Mouse (Mus musculus) cortical plate, adult 2 months (tissue): Measurements from ENCODE around the gene E330014E10Rik. TPM values are rescaled to one million over a fixed set of nuclear protein-coding genes. Genes with fewer than 3 reads are reported as not detected.
"Not testable (repeated sequence)": the region's sequence is repeated elsewhere in the genome, so short reads cannot be mapped to it uniquely, and the experiment has no call there.

Experiments
- H3K27ac ChIP-seq: fragments of 200-500 bp; 2 replicates; pipeline ENCODE4 v1.5.1; 2012; ENCODE audit warnings: low read length, control low read depth, inconsistent platforms; ENCODE audit not compliant: insufficient read depth
- H3K4me1 ChIP-seq: fragments of 200-500 bp; 2 replicates; pipeline ENCODE4 v1.6.1; 2011; ENCODE audit warnings: low read length; ENCODE audit not compliant: control insufficient read depth, insufficient read depth
- H3K4me3 ChIP-seq: fragments of 200-500 bp; 2 replicates; pipeline ENCODE4 v1.5.1; 2011; ENCODE audit warnings: mild to moderate bottlenecking, low read length, control low read depth; ENCODE audit not compliant: insufficient read depth
- CTCF ChIP-seq: fragments of 200-500 bp; IDR thresholded peaks from 2 replicates; pipeline ENCODE4 v1.5.1; 2011; ENCODE audit warnings: mild to moderate bottlenecking, control low read depth, low read length; ENCODE audit not compliant: insufficient read depth; ENCODE audit errors: extremely low read depth
- POLR2A ChIP-seq: fragments of 200-500 bp; IDR thresholded peaks from 2 replicates; pipeline ENCODE4 v1.6.1; 2011; ENCODE audit warnings: mild to moderate bottlenecking, low read length, control low read depth; ENCODE audit not compliant: insufficient read depth; ENCODE audit errors: extremely low read depth
- polyA plus RNA-seq: library from polyadenylated mRNA; depleted of rRNA; stranded (reverse); fragments of >200 nt; gene quantifications from 2 replicates; pipeline ENCODE4 v1.2.3, GENCODE M21; 2012; rRNA removed

E330014E10Rik gene
- polyA plus RNA-seq: not detected in 2 replicates

GRCm38 (mm10) chr5:95775690-95776089 is at the start of gene E330014E10Rik:
Gene E330014E10Rik, plus strand, starts transcription at chr5:95775990.
- H3K4me3 ChIP-seq, H3K4me1 ChIP-seq, H3K27ac ChIP-seq: not testable (repeated sequence)

GRCm38 (mm10) chr5:95736073-95736472 is 39.7 kb upstream of the E330014E10Rik start, which contains the start of gene Gm7978:
Gene Gm7978, minus strand, starts transcription at chr5:95736173.
- not testable (repeated sequence) for H3K4me1 ChIP-seq, H3K27ac ChIP-seq, H3K4me3 ChIP-seq

- not testable (repeated sequence) for H3K27ac ChIP-seq, H3K4me3 ChIP-seq, H3K4me1 ChIP-seq
These were observed 34.1 kb upstream of the E330014E10Rik start, which contains the start of gene Gm7982 for GRCm38 (mm10) chr5:95741714-95742113. Gene Gm7982, plus strand, starts transcription at chr5:95742014.

GRCm38 (mm10) chr5:95810841-95811240 is 35.1 kb downstream of the E330014E10Rik start:
- H3K4me1 ChIP-seq, H3K27ac ChIP-seq, H3K4me3 ChIP-seq: not testable (repeated sequence)

- Histone ChIP-seq H3K4me3 (no peak overlapping the region), H3K27ac (no peak overlapping the region), H3K4me1 (no peaks in the 10 kb centered on the region)
- TF ChIP-seq POLR2A (no peak), CTCF (no peak)
These were observed 60.8 kb downstream of the E330014E10Rik start for GRCm38 (mm10) chr5:95836580-95836979.

GRCm38 (mm10) chr5:95854030-95854429 is 78.2 kb downstream of the E330014E10Rik start:
- Histone ChIP-seq H3K27ac (no peak overlapping the region), H3K4me3 (no peak overlapping the region), H3K4me1 (no peaks in the 10 kb centered on the region)
- no peak for TF ChIP-seq CTCF
- TF ChIP-seq POLR2A: no peak

Other genes starting within 250 kb of the E330014E10Rik start
- gene Gm7971, start 181.1 kb upstream of the E330014E10Rik start, polyA plus RNA-seq: not detected in 2 replicates
- not detected in 2 replicates for gene Gm7978, start 39.8 kb upstream of the E330014E10Rik start, polyA plus RNA-seq
- not detected in 2 replicates for gene Gm7982, start 34.0 kb upstream of the E330014E10Rik start, polyA plus RNA-seq
- gene Cxcl13, start 181.0 kb downstream of the E330014E10Rik start, polyA plus RNA-seq: 0.08 TPM in 1 of 2 replicates, not detected in the other